Mouse (Mus musculus): Measurements from ENCODE around the gene Tcl1b3.
"Not testable (repeated sequence)": the region's sequence is repeated elsewhere in the genome, so short reads cannot be mapped to it uniquely, and the experiment has no call there.

DNA sequence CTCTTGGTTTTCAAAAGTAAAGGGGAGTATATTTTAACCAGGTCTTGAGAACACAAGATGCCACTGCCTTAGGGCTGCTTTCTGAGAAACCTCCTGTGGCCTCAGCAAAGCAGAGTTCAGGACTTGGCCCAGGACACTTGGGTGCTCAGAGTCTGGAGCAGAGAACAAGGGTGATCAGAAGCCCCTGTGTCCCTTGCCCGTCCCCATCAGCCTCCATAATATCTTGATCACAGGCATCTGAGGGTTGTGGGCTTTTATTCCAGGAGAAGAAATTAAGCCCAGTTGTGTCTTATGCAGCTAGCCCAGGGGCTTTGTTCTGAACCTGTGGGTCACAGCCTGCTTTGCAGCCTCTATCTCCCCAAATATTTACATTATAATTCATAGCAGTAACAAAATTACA is 10.8 kb downstream of the Tcl1b3 start, which contains the start of gene Tcl1b4:
- TF ChIP-seq CTCF (IDR thresholded peaks at IDR 0.05; ENCODE audit: low read depth); EP300 (optimal IDR thresholded peaks at IDR 0.05): not testable (repeated sequence)

Data from stomach, postnatal 0 days (tissue).